Mouse (Mus musculus): ENCODE results near the gene Grik4. TPM values are rescaled to one million over a fixed set of nuclear protein-coding genes. Genes with fewer than 3 reads are reported as not detected.
A peak's percentile ranks its signal among the peaks of the same experiment; 100 is the strongest.

The Grik4 gene
- polyA plus RNA-seq, 1 experiment from 2014 or later: 2.2 TPM

DNA sequence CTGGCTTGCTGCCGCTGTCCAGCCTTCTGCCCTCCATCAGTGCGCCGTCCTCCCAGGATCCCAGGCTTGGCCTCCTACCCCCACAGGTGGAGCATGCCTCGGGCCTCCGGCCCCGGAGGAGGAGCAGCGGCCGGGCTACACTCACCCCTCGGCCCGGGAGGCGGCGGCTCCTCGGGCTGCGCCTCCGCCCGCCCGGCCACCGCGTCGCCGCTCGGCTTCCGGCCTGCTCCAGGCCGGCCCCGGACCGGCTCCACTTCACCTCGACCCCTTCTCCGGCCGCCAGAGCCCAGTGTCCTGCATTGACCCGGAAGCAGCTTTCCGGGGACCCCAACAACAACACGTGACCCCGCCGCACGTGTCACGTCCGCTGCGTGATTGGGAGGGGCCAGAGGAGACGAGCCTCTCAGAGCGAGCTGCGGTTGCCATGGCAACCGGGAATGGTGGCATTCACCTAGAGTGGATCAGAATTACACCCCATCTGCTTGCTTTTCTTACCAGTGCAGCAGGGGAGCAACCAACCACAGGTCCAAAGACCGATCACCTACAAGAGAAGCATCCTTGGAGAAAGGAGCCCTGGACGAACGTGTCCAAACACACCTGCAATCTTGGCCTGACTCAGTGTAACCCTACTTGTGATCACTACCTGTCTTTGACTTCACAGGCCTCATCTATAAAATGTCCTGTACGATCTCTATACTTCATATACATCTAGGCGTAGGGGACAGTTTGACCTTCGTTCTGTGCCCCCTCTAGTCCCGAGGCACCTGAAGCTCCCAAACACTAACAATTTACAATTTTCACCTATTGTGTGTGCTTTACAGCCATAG lies 472.2 kb downstream of the Grik4 start:
- peak overlapping the region; percentile 72 for H3K27ac ChIP-seq (ENCODE audit: low read depth, low read length)
- H3K9ac ChIP-seq (ENCODE audit: low read depth, low read length): peak overlapping the region; percentile 82
- peak overlapping the region; percentile 89 for H3K4me2 ChIP-seq
- H3K4me1 ChIP-seq (replicated peaks; ENCODE audit: control insufficient read depth, insufficient read depth, low read length): peaks cover 13% of the 10 kb centered on the region
- ATAC-seq (replicated peaks; ENCODE audit: low FRiP score) (peak; percentile 88), DNase-seq (ENCODE audit: low spot score) (peak; percentile 87)
- 7% methylated on average over 49 of the region's 49 CpGs for WGBS
- H3K27me3 ChIP-seq (replicated peaks; ENCODE audit: control insufficient read depth, insufficient read depth, low read length): no peaks in the 10 kb centered on the region
- no peaks in the 10 kb centered on the region for H3K36me3 ChIP-seq (ENCODE audit: control insufficient read depth, insufficient read depth, low read length)
- H3K4me3 ChIP-seq (ENCODE audit: low read depth, low read length): peak overlapping the region; percentile 93
- H3K9me3 ChIP-seq (ENCODE audit: control insufficient read depth, low read length): no peaks in the 10 kb centered on the region

DNA sequence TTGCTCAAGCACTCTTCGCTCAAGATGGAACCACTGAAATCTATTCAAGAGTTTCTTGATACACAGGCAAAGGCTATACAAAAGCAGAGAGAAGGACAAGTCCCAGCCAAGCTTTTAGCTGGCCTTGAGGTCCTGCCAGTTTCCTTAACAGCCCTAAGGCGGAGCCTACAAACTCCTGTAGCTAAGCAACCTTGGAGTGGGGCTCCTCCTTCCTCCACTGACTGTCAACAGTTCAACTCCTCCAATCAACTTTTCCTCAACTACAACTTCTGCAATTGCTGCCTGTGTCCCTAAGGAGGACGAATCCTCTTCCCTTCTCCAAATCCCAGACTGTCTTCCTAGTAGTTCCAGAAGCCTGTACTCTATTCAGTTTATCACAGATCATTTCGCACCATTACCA lies 473.1 kb downstream of the Grik4 start:
- Histone ChIP-seq H3K4me2 (peak overlapping the region; percentile 89), H3K27ac (ENCODE audit: low read depth, low read length) (no peak overlapping the region), H3K4me1 (replicated peaks; ENCODE audit: control insufficient read depth, insufficient read depth, low read length) (peaks cover 15% of the 10 kb centered on the region), H3K36me3 (ENCODE audit: control insufficient read depth, insufficient read depth, low read length) (no peaks in the 10 kb centered on the region), H3K9ac (ENCODE audit: low read depth, low read length) (peak overlapping the region; percentile 82; the same call in 1 of the 2 replicates), H3K4me3 (ENCODE audit: low read depth, low read length) (peak overlapping the region; percentile 93), H3K27me3 (replicated peaks; ENCODE audit: control insufficient read depth, insufficient read depth, low read length) (no peaks in the 10 kb centered on the region), H3K9me3 (ENCODE audit: control insufficient read depth, low read length) (no peaks in the 10 kb centered on the region)
- WGBS: 43% methylated on average over 4 of the region's 4 CpGs
- DNase-seq (ENCODE audit: low spot score): peak; percentile 33
- ATAC-seq (replicated peaks; ENCODE audit: low FRiP score): peak; percentile 70

DNA sequence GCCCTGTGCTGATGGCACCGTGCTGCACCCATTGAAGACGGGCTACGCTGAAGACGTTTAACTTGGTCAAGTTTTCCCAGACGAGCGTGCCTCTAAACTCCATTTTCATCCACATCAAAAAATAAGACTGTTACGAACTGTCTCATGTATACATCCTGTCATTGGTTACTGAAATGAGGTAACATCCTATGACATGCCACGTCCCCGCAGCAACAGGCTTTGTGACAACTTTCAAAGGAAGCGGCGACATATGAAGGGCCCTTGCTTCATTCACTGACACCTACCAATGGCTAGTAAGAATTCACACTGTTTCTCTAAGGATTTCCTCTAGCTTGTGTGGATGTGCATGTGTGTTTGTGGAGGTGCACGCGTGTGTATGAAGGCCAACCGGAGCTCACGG lies 475.0 kb downstream of the Grik4 start:
- H3K27me3 ChIP-seq (replicated peaks; ENCODE audit: control insufficient read depth, insufficient read depth, low read length): no peaks in the 10 kb centered on the region
- H3K36me3 ChIP-seq (ENCODE audit: control insufficient read depth, insufficient read depth, low read length): no peaks in the 10 kb centered on the region
- peaks cover 22% of the 10 kb centered on the region for H3K4me1 ChIP-seq (replicated peaks; ENCODE audit: control insufficient read depth, insufficient read depth, low read length)

DNA sequence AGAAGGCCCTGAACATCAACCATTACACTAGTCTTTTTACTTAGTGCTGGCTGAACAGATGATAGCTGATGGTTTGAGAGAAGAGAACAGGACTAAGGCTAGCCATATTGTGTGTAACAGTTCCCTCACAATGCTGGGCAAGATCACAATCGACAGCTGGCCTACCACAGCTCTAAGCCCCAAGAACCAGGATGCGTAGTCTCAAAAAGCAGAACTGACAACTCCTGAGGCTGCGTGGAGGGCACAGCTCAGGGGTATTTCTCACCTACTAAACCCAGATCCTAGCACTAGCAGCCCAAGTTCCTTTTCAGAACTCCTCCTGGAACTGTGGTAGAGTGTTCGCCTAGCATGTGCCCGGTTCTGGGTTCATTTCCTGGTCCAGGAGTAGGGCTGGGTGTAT lies 475.9 kb downstream of the Grik4 start:
- H3K9me3 ChIP-seq (ENCODE audit: control insufficient read depth, low read length): no peaks in the 10 kb centered on the region
- no peaks in the 10 kb centered on the region for H3K36me3 ChIP-seq (ENCODE audit: control insufficient read depth, insufficient read depth, low read length)
- H3K27ac ChIP-seq (ENCODE audit: low read depth, low read length): no peak overlapping the region
- 77% methylated on average over 5 of the region's 5 CpGs for WGBS
- H3K4me2 ChIP-seq: no peak overlapping the region
- no peak for ATAC-seq (replicated peaks; ENCODE audit: low FRiP score)
- H3K27me3 ChIP-seq (replicated peaks; ENCODE audit: control insufficient read depth, insufficient read depth, low read length): no peaks in the 10 kb centered on the region
- H3K4me1 ChIP-seq (replicated peaks; ENCODE audit: control insufficient read depth, insufficient read depth, low read length): peaks cover 28% of the 10 kb centered on the region
- no peak for DNase-seq (ENCODE audit: low spot score)
- H3K4me3 ChIP-seq (ENCODE audit: low read depth, low read length): no peak overlapping the region
- no peak overlapping the region for H3K9ac ChIP-seq (ENCODE audit: low read depth, low read length)

More for the DNA sequence above, 475.0 kb downstream of the Grik4 start:
- Histone ChIP-seq H3K9me3 (ENCODE audit: control insufficient read depth, low read length) (no peaks in the 10 kb centered on the region), H3K4me2 (no peak overlapping the region), H3K9ac (ENCODE audit: low read depth, low read length) (no peak overlapping the region), H3K27ac (ENCODE audit: low read depth, low read length) (no peak overlapping the region), H3K4me3 (ENCODE audit: low read depth, low read length) (no peak overlapping the region)
- 91% methylated on average over 15 of the region's 15 CpGs for WGBS
- ATAC-seq (replicated peaks; ENCODE audit: low FRiP score): no peak
- no peak for DNase-seq (ENCODE audit: low spot score)

Small RNA genes lying within 50 kb of the gene (microRNA-seq; reads per million reads assigned to microRNA genes)
- not detected for gene Gm27509 (ENCODE audit: borderline number of aligned reads)

Other genes starting within 250 kb of the Grik4 start
- gene Arhgef12, start 162.7 kb upstream of the Grik4 start, polyA plus RNA-seq (2014; fragmentation: Nextera tagmentation; extraction: Ambion mirVana): 5.7 and 7.0 TPM in 2 replicates
- gene Tmem136, start 172.1 kb upstream of the Grik4 start, polyA plus RNA-seq (2014; fragmentation: Nextera tagmentation; extraction: Ambion mirVana): 3.5 and 3.7 TPM in 2 replicates